Mouse (Mus musculus): ENCODE data around the gene Pdlim4.

DNA sequence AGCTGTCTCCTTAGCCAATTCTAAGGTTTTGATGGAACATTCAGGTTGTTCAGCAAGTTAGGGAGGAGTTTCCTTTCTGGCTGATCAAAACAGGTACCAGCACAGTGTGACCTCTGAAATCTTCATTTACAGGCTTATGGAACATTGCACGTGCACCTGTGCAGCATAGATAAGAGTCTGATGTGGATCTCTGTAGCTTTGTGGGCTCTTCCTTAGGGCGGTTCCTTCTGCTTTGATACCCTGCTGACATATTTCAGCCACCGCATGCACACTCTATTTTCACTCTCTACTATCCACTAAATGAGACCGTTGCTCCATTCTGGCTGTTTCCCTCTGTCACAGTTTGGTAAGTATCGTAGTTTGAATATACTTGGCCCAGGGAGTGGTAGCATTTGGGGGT is 13.9 kb upstream of the Pdlim4 start:
- TF ChIP-seq CTCF (conservative IDR thresholded peaks at IDR 0.05; ENCODE audit: low read length): no peak
- no peak for TF ChIP-seq POU5F1 (IDR thresholded peaks at IDR 0.05; ENCODE audit: borderline replicate concordance, low read length)

Data from E14TG2a.4 (cell line).